Mouse (Mus musculus) ZHBTc4 (cell line): ENCODE measurements around the gene Nrarp.

Source experiments
- DNase-seq: peaks from one replicate; pipeline ENCODE4 v3.0.0-alpha.2; 2011; ENCODE audit warnings: low read depth, low spot score

The Nrarp gene

GRCm38 (mm10) chr2:25174866-25175689, 5.5 kb upstream of the Nrarp start:
- DNase-seq: no peak

GRCm38 (mm10) chr2:25175690-25176078, 4.9 kb upstream of the Nrarp start:
- DNase-seq: no peak

GRCm38 (mm10) chr2:25176573-25176972, 4.0 kb upstream of the Nrarp start:
- DNase-seq: no peak

GRCm38 (mm10) chr2:25177076-25177475, 3.5 kb upstream of the Nrarp start:
- no peak for DNase-seq

- DNase-seq: no peak
Measured at GRCm38 (mm10) chr2:25177685-25178084, 2.9 kb upstream of the Nrarp start.

GRCm38 (mm10) chr2:25178285-25178972, 2.1 kb upstream of the Nrarp start:
- no peak for DNase-seq

GRCm38 (mm10) chr2:25179566-25180217, 866 bp upstream of the Nrarp start:
- no peak for DNase-seq

- peak; percentile 86 for DNase-seq
Measured at GRCm38 (mm10) chr2:25180973-25181890, 674 bp downstream of the Nrarp start.

- DNase-seq: peak; percentile 51
Measured at GRCm38 (mm10) chr2:25181891-25182397, 1.4 kb downstream of the Nrarp start.

- DNase-seq: no peak
Measured at GRCm38 (mm10) chr2:25182664-25183063, 2.1 kb downstream of the Nrarp start.

- no peak for DNase-seq
Measured at GRCm38 (mm10) chr2:25183336-25183735, 2.8 kb downstream of the Nrarp start.

GRCm38 (mm10) chr2:25184496-25184895, 3.9 kb downstream of the Nrarp start:
- no peak for DNase-seq

GRCm38 (mm10) chr2:25185625-25186574, 5.3 kb downstream of the Nrarp start:
- DNase-seq: peak; percentile 88

- DNase-seq: no peak
Measured at GRCm38 (mm10) chr2:25186575-25186930, 6.0 kb downstream of the Nrarp start.

GRCm38 (mm10) chr2:25187841-25188240, 7.3 kb downstream of the Nrarp start:
- no peak for DNase-seq

- peak; percentile 97 for DNase-seq
Measured at GRCm38 (mm10) chr2:25193330-25193770, 12.8 kb downstream of the Nrarp start.

GRCm38 (mm10) chr2:25194006-25194405, 13.4 kb downstream of the Nrarp start:
- no peak for DNase-seq

GRCm38 (mm10) chr2:25194486-25195171, 14.1 kb downstream of the Nrarp start:
- no peak for DNase-seq
